Mouse (Mus musculus): ENCODE measurements around the gene Trpm7. TPM values are rescaled to one million over a fixed set of nuclear protein-coding genes. Genes with fewer than 3 reads are reported as not detected.
"Not testable (repeated sequence)": the region's sequence is repeated elsewhere in the genome, so short reads cannot be mapped to it uniquely, and the experiment has no call there.

The Trpm7 gene
- polyA plus RNA-seq, 1 experiment = 5.9 TPM

DNA sequence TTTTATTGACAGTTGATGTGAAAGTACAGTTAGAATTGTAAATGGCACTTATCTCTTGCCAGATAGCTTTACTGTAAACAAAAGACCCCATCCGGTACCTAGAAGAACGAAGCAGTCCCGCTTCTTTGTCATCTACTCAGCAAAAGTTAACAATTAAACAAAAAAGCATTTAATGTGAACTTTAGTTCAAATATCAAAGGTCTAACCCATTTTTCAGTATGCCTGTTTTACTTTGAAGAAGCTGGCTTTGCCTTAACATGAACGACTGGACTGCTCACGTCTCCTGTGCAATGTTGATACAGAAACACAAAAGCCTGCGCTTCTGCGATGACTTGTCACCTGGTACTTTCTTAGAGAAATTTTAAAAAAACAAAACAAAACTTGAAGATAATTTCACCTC is 16.3 kb upstream of the Trpm7 start:
- TF ChIP-seq POLR2AphosphoS2 (IDR thresholded peaks at IDR 0.05; ENCODE audit: insufficient read length, low read depth) (no peak), CEBPB (IDR thresholded peaks at IDR 0.05; ENCODE audit: insufficient read depth, poor library complexity, severe bottlenecking) (no peak), USF1 (IDR thresholded peaks at IDR 0.05; ENCODE audit: low read depth) (no peak), REST (IDR thresholded peaks at IDR 0.05; ENCODE audit: insufficient read depth, insufficient read length) (no peak), MAX (IDR thresholded peaks at IDR 0.05; ENCODE audit: low read depth) (no peak), POLR2A (IDR thresholded peaks at IDR 0.05; ENCODE audit: insufficient read length, low read depth) (no peak), SRF (IDR thresholded peaks at IDR 0.05; ENCODE audit: control insufficient read depth, insufficient read length, low read depth) (no peak), MYOD1 (IDR thresholded peaks at IDR 0.05; ENCODE audit: control insufficient read depth in 1 of 3, insufficient read length in 2 of 3, low read depth in 2 of 3) (no peak), TCF12 (IDR thresholded peaks at IDR 0.05; ENCODE audit: insufficient read depth, poor library complexity, severe bottlenecking) (no peak), MYOG (IDR thresholded peaks at IDR 0.05; ENCODE audit: control insufficient read depth in 1 of 3, insufficient read depth in 1 of 3, insufficient read length in 2 of 3, low read depth in 2 of 3) (no peak), TCF3 (IDR thresholded peaks at IDR 0.05; ENCODE audit: insufficient read length, low read depth) (no peak), E2F4 (IDR thresholded peaks at IDR 0.05; ENCODE audit: insufficient read depth) (no peak)
- H3K4me3 ChIP-seq = no peak overlapping the region
- H3K4me2 ChIP-seq (ENCODE audit: low read depth) = no peak overlapping the region

GRCm38 (mm10) chr2:126891743-126892142 is 15.7 kb upstream of the Trpm7 start:
- H3K27me3 ChIP-seq (ENCODE audit: control insufficient read depth, insufficient read depth, insufficient read length) = no peaks in the 10 kb centered on the region
- peaks cover 5% of the 10 kb centered on the region for H3K36me3 ChIP-seq (ENCODE audit: control insufficient read depth, insufficient read depth)
- no peak overlapping the region for H3K4me2 ChIP-seq (ENCODE audit: low read depth)
- H3K4me3 ChIP-seq = no peak overlapping the region
- no peak overlapping the region for H3ac ChIP-seq (ENCODE audit: control insufficient read depth, insufficient read length)
- TF ChIP-seq POLR2A (IDR thresholded peaks at IDR 0.05; ENCODE audit: insufficient read length, low read depth) (no peak), SRF (IDR thresholded peaks at IDR 0.05; ENCODE audit: control insufficient read depth, insufficient read length, low read depth) (no peak), POLR2AphosphoS2 (IDR thresholded peaks at IDR 0.05; ENCODE audit: insufficient read length, low read depth) (no peak), E2F4 (IDR thresholded peaks at IDR 0.05; ENCODE audit: insufficient read depth) (no peak), REST (IDR thresholded peaks at IDR 0.05; ENCODE audit: insufficient read depth, insufficient read length) (no peak), MYOD1 (IDR thresholded peaks at IDR 0.05; ENCODE audit: control insufficient read depth in 1 of 3, insufficient read length in 2 of 3, low read depth in 2 of 3) (no peak), MYOG (IDR thresholded peaks at IDR 0.05; ENCODE audit: control insufficient read depth in 1 of 3, insufficient read depth in 1 of 3, insufficient read length in 2 of 3, low read depth in 2 of 3) (no peak), TCF12 (IDR thresholded peaks at IDR 0.05; ENCODE audit: insufficient read depth, poor library complexity, severe bottlenecking) (no peak), USF1 (IDR thresholded peaks at IDR 0.05; ENCODE audit: low read depth) (no peak), CEBPB (IDR thresholded peaks at IDR 0.05; ENCODE audit: insufficient read depth, poor library complexity, severe bottlenecking) (no peak), MAX (IDR thresholded peaks at IDR 0.05; ENCODE audit: low read depth) (no peak), TCF3 (IDR thresholded peaks at IDR 0.05; ENCODE audit: insufficient read length, low read depth) (no peak)
- H3K79me2 ChIP-seq (ENCODE audit: control insufficient read depth, insufficient read depth) = no peaks in the 10 kb centered on the region

More for the DNA sequence above, 16.3 kb upstream of the Trpm7 start:
- Histone ChIP-seq H3ac (ENCODE audit: control insufficient read depth, insufficient read length) (no peak overlapping the region), H3K36me3 (ENCODE audit: control insufficient read depth, insufficient read depth) (peaks cover 5% of the 10 kb centered on the region), H3K27me3 (ENCODE audit: control insufficient read depth, insufficient read depth, insufficient read length) (no peaks in the 10 kb centered on the region), H3K79me2 (ENCODE audit: control insufficient read depth, insufficient read depth) (no peaks in the 10 kb centered on the region)

- no peaks in the 10 kb centered on the region for H3K27me3 ChIP-seq (ENCODE audit: control insufficient read depth, insufficient read depth, insufficient read length)
- no peak overlapping the region for H3ac ChIP-seq (ENCODE audit: control insufficient read depth, insufficient read length)
- H3K4me3 ChIP-seq = no peak overlapping the region
- H3K4me2 ChIP-seq (ENCODE audit: low read depth) = no peak overlapping the region
- no peaks in the 10 kb centered on the region for H3K36me3 ChIP-seq (ENCODE audit: control insufficient read depth, insufficient read depth)
- TF ChIP-seq MYOD1 (IDR thresholded peaks at IDR 0.05; ENCODE audit: control insufficient read depth in 1 of 3, insufficient read length in 2 of 3, low read depth in 2 of 3) = no peak
- TF ChIP-seq MYOG (IDR thresholded peaks at IDR 0.05; ENCODE audit: control insufficient read depth in 1 of 3, insufficient read depth in 1 of 3, insufficient read length in 2 of 3, low read depth in 2 of 3) = no peak
- no peak for TF ChIP-seq TCF3 (IDR thresholded peaks at IDR 0.05; ENCODE audit: insufficient read length, low read depth)
- TF ChIP-seq E2F4 (IDR thresholded peaks at IDR 0.05; ENCODE audit: insufficient read depth) = no peak
- TF ChIP-seq POLR2A (IDR thresholded peaks at IDR 0.05; ENCODE audit: insufficient read length, low read depth) = no peak
- TF ChIP-seq MAX (IDR thresholded peaks at IDR 0.05; ENCODE audit: low read depth) = no peak
- no peak for TF ChIP-seq POLR2AphosphoS2 (IDR thresholded peaks at IDR 0.05; ENCODE audit: insufficient read length, low read depth)
- no peak for TF ChIP-seq USF1 (IDR thresholded peaks at IDR 0.05; ENCODE audit: low read depth)
- no peak for TF ChIP-seq REST (IDR thresholded peaks at IDR 0.05; ENCODE audit: insufficient read depth, insufficient read length)
- no peak for TF ChIP-seq SRF (IDR thresholded peaks at IDR 0.05; ENCODE audit: control insufficient read depth, insufficient read length, low read depth)
- no peak for TF ChIP-seq TCF12 (IDR thresholded peaks at IDR 0.05; ENCODE audit: insufficient read depth, poor library complexity, severe bottlenecking)
- no peak for TF ChIP-seq CEBPB (IDR thresholded peaks at IDR 0.05; ENCODE audit: insufficient read depth, poor library complexity, severe bottlenecking)
- H3K79me2 ChIP-seq (ENCODE audit: control insufficient read depth, insufficient read depth) = no peaks in the 10 kb centered on the region
Measured at GRCm38 (mm10) chr2:126887141-126887540, 11.1 kb upstream of the Trpm7 start.

- Histone ChIP-seq H3K4me3 (no peak overlapping the region), H3ac (ENCODE audit: control insufficient read depth, insufficient read length) (no peak overlapping the region), H3K27me3 (ENCODE audit: control insufficient read depth, insufficient read depth, insufficient read length) (no peaks in the 10 kb centered on the region), H3K79me2 (ENCODE audit: control insufficient read depth, insufficient read depth) (no peaks in the 10 kb centered on the region), H3K36me3 (ENCODE audit: control insufficient read depth, insufficient read depth) (no peaks in the 10 kb centered on the region), H3K4me2 (ENCODE audit: low read depth) (no peak overlapping the region)
- TF ChIP-seq MYOG (IDR thresholded peaks at IDR 0.05; ENCODE audit: control insufficient read depth in 1 of 3, insufficient read depth in 1 of 3, insufficient read length in 2 of 3, low read depth in 2 of 3) (no peak), SRF (IDR thresholded peaks at IDR 0.05; ENCODE audit: control insufficient read depth, insufficient read length, low read depth) (no peak), USF1 (IDR thresholded peaks at IDR 0.05; ENCODE audit: low read depth) (no peak), MAX (IDR thresholded peaks at IDR 0.05; ENCODE audit: low read depth) (no peak), CEBPB (IDR thresholded peaks at IDR 0.05; ENCODE audit: insufficient read depth, poor library complexity, severe bottlenecking) (no peak), POLR2A (IDR thresholded peaks at IDR 0.05; ENCODE audit: insufficient read length, low read depth) (no peak), TCF12 (IDR thresholded peaks at IDR 0.05; ENCODE audit: insufficient read depth, poor library complexity, severe bottlenecking) (no peak)
Measured at GRCm38 (mm10) chr2:126885871-126886270, 9.8 kb upstream of the Trpm7 start.

- H3ac ChIP-seq (ENCODE audit: control insufficient read depth, insufficient read length); H3K36me3 ChIP-seq (ENCODE audit: control insufficient read depth, insufficient read depth); H3K27me3 ChIP-seq (ENCODE audit: control insufficient read depth, insufficient read depth, insufficient read length); H3K4me2 ChIP-seq (ENCODE audit: low read depth); H3K79me2 ChIP-seq (ENCODE audit: control insufficient read depth, insufficient read depth); H3K4me3 ChIP-seq: not testable (repeated sequence)
Measured at GRCm38 (mm10) chr2:126882711-126883110, 6.7 kb upstream of the Trpm7 start.

Measured in myocyte (in vitro differentiated cells).